Mouse (Mus musculus): ENCODE data around the gene Fcgr1. TPM values are rescaled to one million over a fixed set of nuclear protein-coding genes. Genes with fewer than 3 reads are reported as not detected.
"Not testable (repeated sequence)": the region's sequence is repeated elsewhere in the genome, so short reads cannot be mapped to it uniquely, and the experiment has no call there.

Gene Fcgr1
- polyA plus RNA-seq, 1 experiment from 2014 or later = 2.3 TPM

DNA sequence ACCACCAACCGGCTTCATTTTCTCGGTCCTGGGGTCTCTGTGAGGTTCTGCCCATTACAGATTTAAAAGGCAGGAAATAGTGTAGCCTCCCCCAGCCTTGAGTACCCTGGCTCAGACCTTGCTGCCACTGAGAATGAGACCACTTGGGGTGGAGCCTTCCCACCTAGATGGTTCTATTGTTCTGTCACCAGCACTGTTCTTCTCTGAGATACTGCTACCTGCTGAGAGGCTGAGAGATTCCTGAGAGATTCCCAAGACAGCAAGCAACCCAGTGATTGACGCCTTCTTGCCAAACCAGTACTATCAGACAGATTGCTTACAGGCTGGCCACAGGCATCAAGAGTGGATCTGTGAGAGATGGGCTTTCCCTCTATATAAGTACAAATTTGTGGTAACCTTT is 4.6 kb downstream of the Fcgr1 start:
- no peak overlapping the region for H3K9ac ChIP-seq (ENCODE audit: low read length)
- no peak for ATAC-seq (ENCODE audit: low read depth)
- WGBS = 60% methylated on average over 3 of the region's 3 CpGs
- no peaks in the 10 kb centered on the region for H3K36me3 ChIP-seq (ENCODE audit: control insufficient read depth, insufficient read depth, low read length)
- H3K4me2 ChIP-seq (ENCODE audit: low read depth, low read length) = no peak overlapping the region
- no peaks in the 10 kb centered on the region for H3K9me3 ChIP-seq (ENCODE audit: control insufficient read depth, low read length)
- no peak overlapping the region for H3K27ac ChIP-seq (ENCODE audit: low read length)
- H3K4me3 ChIP-seq (ENCODE audit: low read length) = no peak overlapping the region
- H3K4me1 ChIP-seq (replicated peaks; ENCODE audit: control insufficient read depth, insufficient read depth, low read length) = no peaks in the 10 kb centered on the region
- H3K27me3 ChIP-seq (ENCODE audit: control insufficient read depth, insufficient read depth, low read depth, low read length) = peaks cover 2% of the 10 kb centered on the region

DNA sequence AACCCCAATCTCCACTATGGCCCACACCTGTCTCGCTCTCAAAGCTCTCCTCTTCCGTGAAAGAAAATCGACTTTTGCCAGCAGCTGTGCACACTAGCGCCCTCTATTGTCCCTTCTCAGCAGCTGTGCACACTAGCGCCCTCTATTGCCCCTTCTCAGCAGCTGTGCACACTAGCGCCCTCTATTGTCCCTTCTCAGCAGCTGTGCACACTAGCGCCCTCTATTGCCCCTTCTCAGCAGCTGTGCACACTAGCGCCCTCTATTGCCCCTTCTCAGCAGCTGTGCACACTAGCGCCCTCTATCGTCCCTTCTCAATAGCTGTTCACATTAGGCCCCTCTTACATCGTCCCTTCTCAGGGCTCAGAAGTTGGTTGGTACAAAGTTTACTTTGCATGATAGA is 6.4 kb downstream of the Fcgr1 start:
- not testable (repeated sequence) for H3K36me3 ChIP-seq (ENCODE audit: control insufficient read depth, insufficient read depth, low read length); H3K9me3 ChIP-seq (ENCODE audit: control insufficient read depth, low read length); H3K4me3 ChIP-seq (ENCODE audit: low read length); H3K27ac ChIP-seq (ENCODE audit: low read length); H3K27me3 ChIP-seq (ENCODE audit: control insufficient read depth, insufficient read depth, low read depth, low read length); ATAC-seq (ENCODE audit: low read depth); H3K9ac ChIP-seq (ENCODE audit: low read length); H3K4me1 ChIP-seq (replicated peaks; ENCODE audit: control insufficient read depth, insufficient read depth, low read length); H3K4me2 ChIP-seq (ENCODE audit: low read depth, low read length)
- 92% methylated on average over 11 of the region's 11 CpGs for WGBS

DNA sequence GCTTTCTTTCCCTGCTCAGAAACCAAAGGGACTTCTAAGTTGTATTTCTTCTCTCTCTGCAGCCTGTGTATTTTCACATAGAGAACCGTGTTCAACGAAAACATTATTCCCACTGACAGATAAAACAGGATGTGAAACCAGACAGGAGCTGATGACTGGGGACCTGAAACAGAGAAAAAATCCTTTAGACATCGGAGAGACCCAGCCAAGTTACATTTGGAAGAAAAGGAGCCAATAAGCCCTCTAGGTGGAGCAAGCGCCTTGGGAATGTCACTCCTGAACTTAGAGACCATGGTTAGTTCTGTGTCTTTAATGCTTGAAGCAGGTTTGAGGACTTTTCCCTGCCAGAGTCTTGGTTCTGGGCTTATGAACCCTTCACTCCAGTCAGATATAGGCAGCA is 9.3 kb downstream of the Fcgr1 start:
- H3K4me2 ChIP-seq (ENCODE audit: low read depth, low read length) = peak overlapping the region; percentile 9; the same call in 1 of the 2 replicates
- WGBS = 1% methylated on average over 4 of the region's 4 CpGs
- no peak overlapping the region for H3K4me3 ChIP-seq (ENCODE audit: low read length)
- no peaks in the 10 kb centered on the region for H3K4me1 ChIP-seq (replicated peaks; ENCODE audit: control insufficient read depth, insufficient read depth, low read length)
- no peaks in the 10 kb centered on the region for H3K9me3 ChIP-seq (ENCODE audit: control insufficient read depth, low read length)
- no peak for ATAC-seq (ENCODE audit: low read depth)
- no peaks in the 10 kb centered on the region for H3K36me3 ChIP-seq (ENCODE audit: control insufficient read depth, insufficient read depth, low read length)
- H3K9ac ChIP-seq (ENCODE audit: low read length) = no peak overlapping the region
- H3K27ac ChIP-seq (ENCODE audit: low read length) = no peak overlapping the region
- H3K27me3 ChIP-seq (ENCODE audit: control insufficient read depth, insufficient read depth, low read depth, low read length) = peaks cover 9% of the 10 kb centered on the region

DNA sequence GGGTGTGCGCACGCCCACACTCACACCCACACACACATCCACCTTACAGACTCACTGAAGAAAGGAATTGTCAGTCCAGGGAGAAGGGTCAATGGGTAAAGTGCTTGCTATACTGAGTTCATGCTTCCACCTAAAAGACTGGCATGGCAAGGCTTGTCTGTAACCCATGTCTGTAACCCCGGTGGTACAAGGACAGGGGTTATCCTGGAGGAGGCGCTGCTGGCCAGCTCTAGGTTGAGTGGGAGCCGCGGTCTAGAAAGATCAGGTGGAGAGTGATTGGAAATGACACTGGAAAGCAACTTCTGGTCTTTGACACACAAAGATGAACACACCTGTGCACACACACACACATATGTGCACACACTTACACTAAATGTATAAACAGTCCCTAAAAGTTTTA is 13.1 kb downstream of the Fcgr1 start:
- peaks cover 9% of the 10 kb centered on the region for H3K27me3 ChIP-seq (ENCODE audit: control insufficient read depth, insufficient read depth, low read depth, low read length)
- H3K9ac ChIP-seq (ENCODE audit: low read length) = no peak overlapping the region
- no peak for ATAC-seq (ENCODE audit: low read depth)
- no peak overlapping the region for H3K27ac ChIP-seq (ENCODE audit: low read length)
- H3K4me1 ChIP-seq (replicated peaks; ENCODE audit: control insufficient read depth, insufficient read depth, low read length) = peaks cover 8% of the 10 kb centered on the region
- no peaks in the 10 kb centered on the region for H3K36me3 ChIP-seq (ENCODE audit: control insufficient read depth, insufficient read depth, low read length)
- no peak overlapping the region for H3K4me2 ChIP-seq (ENCODE audit: low read depth, low read length)
- 47% methylated on average over 6 of the region's 6 CpGs for WGBS
- H3K9me3 ChIP-seq (ENCODE audit: control insufficient read depth, low read length) = no peaks in the 10 kb centered on the region
- H3K4me3 ChIP-seq (ENCODE audit: low read length) = no peak overlapping the region

DNA sequence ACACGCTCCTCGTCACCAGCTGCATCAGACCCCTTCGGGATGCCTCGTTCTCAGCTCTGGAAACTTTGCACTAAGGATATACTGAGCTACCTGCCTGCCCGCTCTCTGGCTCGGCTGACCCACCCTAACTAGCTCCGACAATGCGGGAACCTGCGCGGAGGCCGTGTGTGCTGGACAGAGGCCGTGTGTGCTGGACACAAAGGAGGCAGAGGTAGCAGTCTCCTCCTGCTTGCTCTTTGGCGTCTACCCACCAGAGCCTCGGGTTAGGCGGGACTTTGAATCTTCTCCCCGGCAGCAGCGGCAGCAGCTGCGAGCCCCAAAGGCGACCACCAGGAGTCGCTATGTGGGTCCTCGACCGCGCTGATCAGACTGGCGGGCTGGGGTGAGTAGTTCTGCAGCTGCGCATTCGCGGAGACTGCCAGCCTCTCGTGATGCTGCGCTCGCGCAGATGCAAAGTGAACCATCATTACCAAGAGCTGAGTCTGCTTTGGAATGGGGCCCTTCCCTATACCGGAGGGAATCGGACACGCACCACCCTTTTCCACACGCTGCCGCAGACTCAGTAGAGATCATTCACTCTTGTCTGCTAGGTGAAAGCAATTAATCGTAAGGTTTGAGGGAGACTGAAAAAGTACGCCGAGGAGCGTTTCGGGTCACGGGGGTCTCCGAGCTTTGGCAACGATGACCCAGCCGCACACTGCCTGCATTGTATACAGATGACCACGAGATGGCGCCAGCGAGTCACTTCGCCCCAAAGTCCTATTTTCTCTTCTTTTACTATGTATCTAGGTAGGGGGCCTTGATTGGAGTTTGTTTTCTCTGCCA is 15.8 kb downstream of the Fcgr1 start:
- Histone ChIP-seq H3K36me3 (ENCODE audit: control insufficient read depth, insufficient read depth, low read length) (no peaks in the 10 kb centered on the region), H3K4me2 (ENCODE audit: low read depth, low read length) (peak overlapping the region; percentile 94), H3K4me1 (replicated peaks; ENCODE audit: control insufficient read depth, insufficient read depth, low read length) (peaks cover 8% of the 10 kb centered on the region), H3K9me3 (ENCODE audit: control insufficient read depth, low read length) (no peaks in the 10 kb centered on the region), H3K27ac (ENCODE audit: low read length) (peak overlapping the region; percentile 84), H3K4me3 (ENCODE audit: low read length) (peak overlapping the region; percentile 64), H3K9ac (ENCODE audit: low read length) (peak overlapping the region; percentile 63), H3K27me3 (ENCODE audit: control insufficient read depth, insufficient read depth, low read depth, low read length) (no peaks in the 10 kb centered on the region; the same call in 1 of the 2 replicates)
- under 1% methylated on average over 49 of the region's 49 CpGs for WGBS
- ATAC-seq (ENCODE audit: low read depth) = peak; percentile 97

DNA sequence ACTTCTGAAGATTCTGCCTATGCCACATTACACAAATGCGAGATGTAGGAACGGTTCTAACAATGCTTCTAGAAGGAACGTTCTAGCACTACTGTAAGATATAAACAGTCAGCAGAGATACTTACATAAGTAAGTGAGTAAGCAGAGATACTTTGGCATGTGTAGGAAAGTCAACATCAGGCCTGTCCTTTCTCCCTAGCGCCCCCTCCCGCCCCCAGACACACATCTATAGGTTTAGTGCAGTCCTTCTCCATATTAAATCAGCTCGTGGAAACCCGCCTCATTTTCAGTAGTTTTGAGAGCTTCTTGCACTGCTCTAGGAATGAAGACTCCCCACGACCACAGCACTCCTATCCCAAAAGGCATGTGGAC is 16.4 kb downstream of the Fcgr1 start:
- WGBS = 9% methylated on average over 8 of the region's 8 CpGs
- Histone ChIP-seq H3K27ac (ENCODE audit: low read length) (no peak overlapping the region), H3K36me3 (ENCODE audit: control insufficient read depth, insufficient read depth, low read length) (no peaks in the 10 kb centered on the region), H3K9me3 (ENCODE audit: control insufficient read depth, low read length) (no peaks in the 10 kb centered on the region), H3K4me2 (ENCODE audit: low read depth, low read length) (peak overlapping the region; percentile 94), H3K4me3 (ENCODE audit: low read length) (peak overlapping the region; percentile 64), H3K27me3 (ENCODE audit: control insufficient read depth, insufficient read depth, low read depth, low read length) (no peaks in the 10 kb centered on the region; the same call in 1 of the 2 replicates), H3K9ac (ENCODE audit: low read length) (peak overlapping the region; percentile 63), H3K4me1 (replicated peaks; ENCODE audit: control insufficient read depth, insufficient read depth, low read length) (peaks cover 8% of the 10 kb centered on the region)
- peak; percentile 37 for ATAC-seq (ENCODE audit: low read depth)

DNA sequence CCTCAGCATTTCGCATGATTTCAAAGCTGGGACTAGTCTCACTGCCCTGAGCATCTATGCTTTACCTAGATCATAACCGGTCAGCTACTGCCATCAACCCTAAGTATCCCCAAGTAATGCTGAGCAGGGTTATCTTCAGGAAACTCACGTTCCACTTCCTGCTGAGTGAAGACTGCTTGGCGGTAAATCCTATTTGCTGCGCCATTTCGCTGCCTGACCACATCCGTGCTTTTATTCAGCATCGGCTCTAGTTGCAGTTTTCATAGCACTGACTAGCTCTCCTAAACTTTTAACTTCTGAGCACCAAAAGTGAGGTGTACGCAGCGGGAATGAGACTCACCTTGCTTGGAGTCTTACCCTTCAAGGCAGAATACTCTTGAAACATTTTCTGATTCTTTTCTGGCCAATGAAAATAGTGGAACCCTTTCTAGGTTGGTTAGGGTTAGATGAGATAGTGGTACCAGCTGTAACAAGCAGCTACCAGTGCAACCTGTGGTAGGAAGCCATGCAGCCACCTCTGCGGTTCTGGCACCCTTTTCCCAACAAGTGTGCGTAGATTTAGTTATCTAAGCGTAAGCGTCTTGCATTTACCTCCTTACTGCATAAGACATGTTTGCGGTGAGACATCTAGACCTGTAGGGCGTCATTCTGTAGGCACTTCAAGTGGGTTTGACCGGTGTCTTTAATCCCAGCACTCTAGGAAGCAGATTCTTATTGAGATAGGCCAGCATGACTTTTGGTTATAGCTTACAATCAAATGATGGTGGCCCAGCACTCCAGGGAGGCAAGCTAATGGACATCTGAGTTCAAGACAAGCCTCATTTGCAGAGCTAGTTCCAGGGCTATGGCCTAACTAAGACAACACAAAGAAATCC is 19.9 kb downstream of the Fcgr1 start:
- Histone ChIP-seq H3K9ac (ENCODE audit: low read length) (no peak overlapping the region), H3K4me2 (ENCODE audit: low read depth, low read length) (no peak overlapping the region), H3K27me3 (ENCODE audit: control insufficient read depth, insufficient read depth, low read depth, low read length) (no peaks in the 10 kb centered on the region; the same call in 1 of the 2 replicates), H3K4me3 (ENCODE audit: low read length) (no peak overlapping the region), H3K27ac (ENCODE audit: low read length) (no peak overlapping the region), H3K9me3 (ENCODE audit: control insufficient read depth, low read length) (no peaks in the 10 kb centered on the region), H3K4me1 (replicated peaks; ENCODE audit: control insufficient read depth, insufficient read depth, low read length) (peaks cover 12% of the 10 kb centered on the region), H3K36me3 (ENCODE audit: control insufficient read depth, insufficient read depth, low read length) (no peaks in the 10 kb centered on the region)
- 81% methylated on average over 17 of the region's 17 CpGs for WGBS
- no peak for ATAC-seq (ENCODE audit: low read depth)

DNA sequence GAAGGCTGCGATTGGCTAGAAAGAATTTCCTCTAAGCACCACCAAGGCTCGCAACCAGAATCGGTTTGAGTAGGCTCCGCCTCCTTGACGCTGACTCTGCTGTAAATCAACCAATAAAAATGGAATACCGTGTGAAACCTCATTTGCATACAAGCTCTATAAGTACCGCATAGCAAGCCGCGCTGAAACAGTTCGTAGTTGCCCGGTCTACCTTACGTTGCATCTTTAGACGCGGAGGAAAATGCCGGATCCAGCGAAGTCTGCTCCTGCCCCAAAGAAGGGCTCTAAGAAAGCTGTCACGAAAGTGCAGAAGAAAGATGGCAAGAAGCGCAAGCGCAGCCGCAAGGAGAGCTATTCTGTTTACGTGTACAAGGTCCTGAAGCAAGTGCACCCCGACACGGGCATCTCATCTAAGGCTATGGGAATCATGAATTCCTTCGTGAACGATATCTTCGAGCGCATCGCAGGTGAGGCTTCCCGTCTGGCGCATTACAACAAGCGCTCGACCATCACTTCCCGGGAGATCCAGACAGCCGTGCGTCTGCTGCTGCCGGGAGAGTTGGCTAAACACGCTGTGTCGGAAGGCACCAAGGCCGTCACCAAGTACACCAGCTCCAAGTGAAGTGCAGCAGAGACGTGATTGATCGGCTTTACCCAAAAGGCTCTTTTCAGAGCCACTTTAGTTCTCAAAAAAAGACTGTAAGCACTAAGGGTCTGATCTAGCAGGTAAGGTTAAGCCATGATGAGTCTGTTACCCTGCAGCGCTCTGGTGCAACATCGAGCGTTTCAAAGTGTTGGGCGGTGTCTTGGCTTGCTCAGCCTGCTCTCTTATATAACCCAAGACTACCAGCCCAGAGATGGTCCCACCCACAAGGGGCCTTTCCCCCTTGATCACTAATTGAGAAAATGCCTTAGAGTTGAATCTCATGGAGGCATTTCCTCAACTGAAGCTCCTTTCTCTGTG is 24.0 kb downstream of the Fcgr1 start, which contains the start of gene Hist2h2bb:
Gene Hist2h2bb, plus strand, starts transcription at position 242 of the 964 bp plus-strand sequence.
- peak; percentile 96 for ATAC-seq (ENCODE audit: low read depth)

More for the DNA sequence above, 24.0 kb downstream of the Fcgr1 start, which contains the start of gene Hist2h2bb:
- under 1% methylated on average over 45 of the region's 45 CpGs for WGBS
- Histone ChIP-seq H3K4me3 (ENCODE audit: low read length) (peak within 1 kb of the TSS; percentile 64), H3K4me2 (ENCODE audit: low read depth, low read length) (peak within 1 kb of the TSS; percentile 91), H3K27ac (ENCODE audit: low read length) (peak within 1 kb of the TSS; percentile 99), H3K27me3 (ENCODE audit: control insufficient read depth, insufficient read depth, low read depth, low read length) (no peaks in the 10 kb centered on the region), H3K9me3 (ENCODE audit: control insufficient read depth, low read length) (no peaks in the 10 kb centered on the region), H3K36me3 (ENCODE audit: control insufficient read depth, insufficient read depth, low read length) (no peaks in the 10 kb centered on the region), H3K9ac (ENCODE audit: low read length) (peak within 1 kb of the TSS; percentile 80), H3K4me1 (replicated peaks; ENCODE audit: control insufficient read depth, insufficient read depth, low read length) (peaks cover 4% of the 10 kb centered on the region)
